Mouse (Mus musculus): Measurements from ENCODE around the gene Shc3.

- TF ChIP-seq ZC3H11A (IDR thresholded peaks at IDR 0.05; ENCODE audit: low read depth, low read length) = no peak
- no peak for TF ChIP-seq HCFC1 (IDR thresholded peaks at IDR 0.05; ENCODE audit: low read depth, low read length)
- no peak for TF ChIP-seq TCF12 (IDR thresholded peaks at IDR 0.05; ENCODE audit: low read depth, low read length)
- no peak for TF ChIP-seq RAD21 (IDR thresholded peaks at IDR 0.05; ENCODE audit: low read depth, low read length)
- TF ChIP-seq CTCF (conservative IDR thresholded peaks at IDR 0.05 in 1 of 2, IDR thresholded peaks at IDR 0.05 in 1 of 2; ENCODE audit: low read depth in 2 of 2, low read length in 2 of 2) = no peak
- TF ChIP-seq MAFK (IDR thresholded peaks at IDR 0.05; ENCODE audit: insufficient replicate concordance, low read length) = peak; percentile 94
- no peak for TF ChIP-seq USF2 (conservative IDR thresholded peaks at IDR 0.05; ENCODE audit: low read depth, low read length)
- no peak for TF ChIP-seq POLR2A (IDR thresholded peaks at IDR 0.05; ENCODE audit: low read depth, low read length)
These were observed 184.3 kb downstream of the Shc3 start for GRCm38 (mm10) chr13:51384899-51385298.

Measured in CH12.LX (cell line).